Mouse (Mus musculus) E14TG2a.4 (cell line): Measurements from ENCODE around the gene Olfr1255.

Source experiments
- CTCF ChIP-seq: conservative IDR thresholded peaks from 2 replicates; pipeline ENCODE4 v1.5.1; 2014; ENCODE audit warnings: low read length
- NANOG ChIP-seq: IDR thresholded peaks from 2 replicates; pipeline ENCODE4 v1.6.1; 2014; ENCODE audit warnings: borderline replicate concordance, low read length, mixed read lengths

DNA sequence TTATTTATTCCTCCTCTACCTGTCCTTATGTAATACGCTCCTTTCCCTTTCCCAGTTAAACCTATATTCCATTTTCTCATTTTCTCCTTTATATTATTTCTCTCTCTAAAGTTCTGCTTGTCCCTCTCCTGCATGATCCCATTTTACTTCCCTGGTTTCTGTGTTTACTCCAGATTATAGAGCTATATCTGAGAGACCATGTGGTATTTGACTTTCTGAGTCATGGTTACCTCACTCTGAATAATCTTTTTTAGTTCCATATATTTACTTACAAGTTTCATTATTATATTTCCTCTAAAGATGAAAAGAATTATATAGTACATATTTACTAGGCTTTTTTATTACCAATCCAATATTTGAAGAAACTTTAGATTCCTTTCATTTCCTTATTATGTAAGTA lies 37.4 kb downstream of the Olfr1255 start:
- TF ChIP-seq CTCF (no peak), NANOG (no peak)
